Mouse (Mus musculus) neutrophil, adult 5-6 weeks (primary cell): ENCODE results near the gene Ccdc6. TPM values are rescaled to one million over a fixed set of nuclear protein-coding genes. Genes with fewer than 3 reads are reported as not detected.

Experiments used
- ATAC-seq: fragments of 151-379, 151-347 bp; 2 replicates; pipeline ENCODE4 v1.8.0; 2017; ENCODE audit warnings: mild to moderate bottlenecking, moderate TSS enrichment; ENCODE audit not compliant: insufficient number of reproducible peaks, poor library complexity, low FRiP score, severe bottlenecking; ENCODE audit errors: extremely low read depth
- total RNA-seq: library from RNA; stranded (forward); fragments of 200-1000 nt; gene quantifications from 2 replicates; pipeline ENCODE4 v1.2.3, GENCODE M21; 2017

Ccdc6 gene
- total RNA-seq, 1 experiment from 2014 or later, result 24.4 TPM

- no peak for ATAC-seq
Observed at GRCm38 (mm10) chr10:70091876-70092462, 5.0 kb upstream of the Ccdc6 start.

- no peak for ATAC-seq
Observed at GRCm38 (mm10) chr10:70093782-70094181, 3.1 kb upstream of the Ccdc6 start.

GRCm38 (mm10) chr10:70095031-70095470 is 1.9 kb upstream of the Ccdc6 start:
- no peak for ATAC-seq

GRCm38 (mm10) chr10:70095506-70096270 is 1.2 kb upstream of the Ccdc6 start:
- no peak for ATAC-seq

- ATAC-seq, result no peak
Observed at GRCm38 (mm10) chr10:70097291-70097901, 475 bp downstream of the Ccdc6 start.

- ATAC-seq, result no peak
Observed at GRCm38 (mm10) chr10:70097911-70098569, 1.1 kb downstream of the Ccdc6 start.

- no peak for ATAC-seq
Observed at GRCm38 (mm10) chr10:70098626-70099025, 1.7 kb downstream of the Ccdc6 start.

- ATAC-seq, result no peak
Observed at GRCm38 (mm10) chr10:70099052-70099451, 2.1 kb downstream of the Ccdc6 start.

- ATAC-seq, result no peak
Observed at GRCm38 (mm10) chr10:70102086-70102485, 5.2 kb downstream of the Ccdc6 start.

- ATAC-seq, result no peak
Observed at GRCm38 (mm10) chr10:70108016-70108415, 11.1 kb downstream of the Ccdc6 start.

- no peak for ATAC-seq
Observed at GRCm38 (mm10) chr10:70109974-70110373, 13.1 kb downstream of the Ccdc6 start.

GRCm38 (mm10) chr10:70110815-70111214 is 13.9 kb downstream of the Ccdc6 start:
- no peak for ATAC-seq

- ATAC-seq, result no peak
Observed at GRCm38 (mm10) chr10:70111643-70112042, 14.7 kb downstream of the Ccdc6 start.

GRCm38 (mm10) chr10:70114048-70114635 is 17.2 kb downstream of the Ccdc6 start:
- no peak for ATAC-seq

- ATAC-seq, result no peak
Observed at GRCm38 (mm10) chr10:70116454-70116853, 19.5 kb downstream of the Ccdc6 start.

GRCm38 (mm10) chr10:70119451-70119850 is 22.5 kb downstream of the Ccdc6 start:
- ATAC-seq, result no peak

GRCm38 (mm10) chr10:70119851-70120370 is 23.0 kb downstream of the Ccdc6 start:
- peak; percentile 73 for ATAC-seq

- no peak for ATAC-seq
Observed at GRCm38 (mm10) chr10:70120671-70121405, 23.9 kb downstream of the Ccdc6 start.

GRCm38 (mm10) chr10:70121406-70121695 is 24.4 kb downstream of the Ccdc6 start:
- no peak for ATAC-seq
